Mouse (Mus musculus): ENCODE measurements around the gene Nat8f5.

GRCm38 (mm10) chr6:85846921-85847320 lies 26.1 kb upstream of the Nat8f5 start:
- no peak for TF ChIP-seq CTCF (conservative IDR thresholded peaks at IDR 0.05; ENCODE audit: low read length)
- TF ChIP-seq NANOG (IDR thresholded peaks at IDR 0.05; ENCODE audit: borderline replicate concordance, low read length), result no peak
- TF ChIP-seq POU5F1 (IDR thresholded peaks at IDR 0.05; ENCODE audit: borderline replicate concordance, low read length), result no peak
